Mouse (Mus musculus) monocyte, adult 2 months (primary cell): ENCODE measurements around the gene Thumpd2.

Source experiments
- DNase-seq, 2 experiments: peaks; one replicate each; pipeline ENCODE4 v3.0.0; 2022; ENCODE audit warnings: low spot score in 2 of 2, low read depth in 1 of 2

Gene Thumpd2

DNA sequence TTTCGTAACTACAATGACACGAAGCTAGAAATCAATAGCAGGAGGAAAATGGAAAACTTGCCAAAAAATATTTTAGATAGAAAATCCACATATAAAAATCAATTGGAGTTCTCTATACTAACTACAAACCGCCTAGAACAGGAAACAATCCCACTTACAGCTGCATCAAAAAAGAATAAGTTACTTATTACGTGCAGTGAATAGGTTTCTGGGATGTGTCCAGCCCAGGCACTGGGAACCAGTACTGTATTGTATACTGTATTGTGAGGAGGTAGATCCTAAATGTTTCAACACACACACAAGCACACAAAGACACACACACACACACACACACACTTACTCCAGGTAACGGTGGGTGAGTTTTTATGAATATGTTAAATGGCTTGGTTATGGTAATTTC lies 87.6 kb downstream of the Thumpd2 start:
- no peak for DNase-seq
